Mouse (Mus musculus) liver, embryonic 16.5 days (tissue): ENCODE measurements around the gene Slc9a1. TPM values are rescaled to one million over a fixed set of nuclear protein-coding genes. Genes with fewer than 3 reads are reported as not detected.

Experiments used
- ATAC-seq: fragments of 200-750 bp; cut with Nextera tagmentation; 2 replicates; pipeline ENCODE4 v1.8.0; 2017; ENCODE audit warnings: low read depth, mild to moderate bottlenecking, moderate number of reproducible peaks, moderate library complexity
- H3K27ac ChIP-seq: fragments of 300-500 bp; sonication (generic); 2 replicates; pipeline ENCODE4 v1.5.1; 2014; ENCODE audit warnings: mild to moderate bottlenecking, low read length
- H3K27me3 ChIP-seq: fragments of 300-500 bp; sonication (generic); 2 replicates; pipeline ENCODE4 v1.6.1; 2014; ENCODE audit warnings: low read depth, low read length, mixed read lengths; ENCODE audit not compliant: control insufficient read depth, insufficient read depth
- H3K36me3 ChIP-seq: fragments of 300-500 bp; sonication (generic); 2 replicates; pipeline ENCODE4 v1.6.1; 2014; ENCODE audit warnings: mild to moderate bottlenecking; ENCODE audit not compliant: control insufficient read depth, insufficient read depth
- H3K4me1 ChIP-seq: fragments of 300-500 bp; sonication (generic); 2 replicates; pipeline ENCODE4 v1.6.1; 2014; ENCODE audit warnings: low read depth, low read length, mixed read lengths; ENCODE audit not compliant: control insufficient read depth
- H3K4me2 ChIP-seq: fragments of 300-500 bp; sonication (generic); 2 replicates; pipeline ENCODE4 v1.6.1; 2014; ENCODE audit warnings: low read depth, low read length, mixed read lengths
- H3K4me3 ChIP-seq: fragments of 300-500 bp; sonication (generic); 2 replicates; pipeline ENCODE4 v1.5.1; 2014; ENCODE audit warnings: low read depth, mild to moderate bottlenecking, low read length
- H3K9ac ChIP-seq: fragments of 300-500 bp; sonication (generic); 2 replicates; pipeline ENCODE4 v1.6.1; 2014; ENCODE audit warnings: low read depth, low read length
- H3K9me3 ChIP-seq: fragments of 300-500 bp; sonication (generic); replicated peaks from 2 replicates; pipeline ENCODE4 v1.6.1; 2016; ENCODE audit warnings: low read length; ENCODE audit not compliant: control insufficient read depth
- WGBS: fragments of 180-500 bp; shearing (Covaris S2); extraction: QIAGEN DNeasy Blood & Tissue Kit; methylation state at CpG from one replicate; pipeline ENCODE4 v1.1.7; 2014; ENCODE audit not compliant: insufficient replicate concordance; 5-methylcytosine and 5-hydroxymethylcytosine counted together
- polyA plus RNA-seq: library from polyadenylated mRNA; unstranded; fragments of >200 nt; fragmentation: Nextera tagmentation; extraction: Ambion mirVana; gene quantifications from 2 replicates; pipeline ENCODE4 v1.2.1, GENCODE M21; 2015

Gene Slc9a1
- polyA plus RNA-seq, 1 experiment from 2014 or later = 3.3 TPM

- Histone ChIP-seq H3K27ac (no peak overlapping the region), H3K9me3 (no peaks in the 10 kb centered on the region), H3K36me3 (no peaks in the 10 kb centered on the region; the same call in 1 of the 2 replicates), H3K4me3 (no peak overlapping the region), H3K4me2 (no peak overlapping the region), H3K27me3 (no peaks in the 10 kb centered on the region), H3K4me1 (peaks cover 14% of the 10 kb centered on the region), H3K9ac (no peak overlapping the region)
- ATAC-seq = no peak
- 81% methylated on average over 5 of the region's 5 CpGs for WGBS
Measured at GRCm38 (mm10) chr4:133404256-133404655, 34.8 kb downstream of the Slc9a1 start.

GRCm38 (mm10) chr4:133406313-133407056 is 37.0 kb downstream of the Slc9a1 start:
- H3K4me3 ChIP-seq = no peak overlapping the region
- ATAC-seq = no peak
- H3K4me2 ChIP-seq = no peak overlapping the region
- H3K9me3 ChIP-seq = no peaks in the 10 kb centered on the region
- 65% methylated on average over 8 of the region's 8 CpGs for WGBS
- H3K4me1 ChIP-seq = peaks cover 17% of the 10 kb centered on the region
- H3K36me3 ChIP-seq = no peaks in the 10 kb centered on the region; the same call in 1 of the 2 replicates
- no peak overlapping the region for H3K27ac ChIP-seq
- H3K9ac ChIP-seq = no peak overlapping the region
- no peaks in the 10 kb centered on the region for H3K27me3 ChIP-seq

- H3K36me3 ChIP-seq = no peaks in the 10 kb centered on the region; the same call in none of the 2 replicates
- no peak overlapping the region for H3K27ac ChIP-seq
- H3K27me3 ChIP-seq = no peaks in the 10 kb centered on the region
- no peak for ATAC-seq
- no peaks in the 10 kb centered on the region for H3K9me3 ChIP-seq
- no peak overlapping the region for H3K4me3 ChIP-seq
- 74% methylated on average over 6 of the region's 6 CpGs for WGBS
- no peak overlapping the region for H3K9ac ChIP-seq
- H3K4me1 ChIP-seq = peaks cover 11% of the 10 kb centered on the region
- no peak overlapping the region for H3K4me2 ChIP-seq
Measured at GRCm38 (mm10) chr4:133407114-133407787, 37.7 kb downstream of the Slc9a1 start.

GRCm38 (mm10) chr4:133408006-133408405 is 38.5 kb downstream of the Slc9a1 start:
- H3K4me1 ChIP-seq = peaks cover 18% of the 10 kb centered on the region
- no peak overlapping the region for H3K9ac ChIP-seq
- H3K36me3 ChIP-seq = no peaks in the 10 kb centered on the region; the same call in none of the 2 replicates
- no peaks in the 10 kb centered on the region for H3K9me3 ChIP-seq
- H3K27ac ChIP-seq = no peak overlapping the region
- 71% methylated on average over 7 of the region's 7 CpGs for WGBS
- no peaks in the 10 kb centered on the region for H3K27me3 ChIP-seq
- H3K4me3 ChIP-seq = no peak overlapping the region
- no peak for ATAC-seq
- H3K4me2 ChIP-seq = no peak overlapping the region

GRCm38 (mm10) chr4:133410994-133411393 is 41.5 kb downstream of the Slc9a1 start:
- H3K4me1 ChIP-seq = peaks cover 28% of the 10 kb centered on the region
- 84% methylated on average over 14 of the region's 14 CpGs for WGBS
- no peak for ATAC-seq

GRCm38 (mm10) chr4:133412096-133412495 is 42.6 kb downstream of the Slc9a1 start:
- Histone ChIP-seq H3K4me3 (no peak overlapping the region), H3K9ac (no peak overlapping the region), H3K4me1 (peaks cover 28% of the 10 kb centered on the region), H3K9me3 (no peaks in the 10 kb centered on the region), H3K36me3 (no peaks in the 10 kb centered on the region; the same call in 1 of the 2 replicates), H3K4me2 (no peak overlapping the region), H3K27me3 (no peaks in the 10 kb centered on the region), H3K27ac (no peak overlapping the region; the same call in 1 of the 2 replicates)
- 78% methylated on average over 14 of the region's 14 CpGs for WGBS
- ATAC-seq = no peak

More at GRCm38 (mm10) chr4:133410994-133411393, 41.5 kb downstream of the Slc9a1 start:
- H3K27me3 ChIP-seq = no peaks in the 10 kb centered on the region
- H3K4me3 ChIP-seq = no peak overlapping the region
- no peaks in the 10 kb centered on the region for H3K9me3 ChIP-seq
- H3K4me2 ChIP-seq = no peak overlapping the region
- H3K27ac ChIP-seq = no peak overlapping the region
- no peaks in the 10 kb centered on the region; the same call in 1 of the 2 replicates for H3K36me3 ChIP-seq
- no peak overlapping the region for H3K9ac ChIP-seq

GRCm38 (mm10) chr4:133412575-133413540 is 43.4 kb downstream of the Slc9a1 start:
- Histone ChIP-seq H3K4me2 (no peak overlapping the region), H3K27ac (peak overlapping the region; percentile 52), H3K9ac (no peak overlapping the region), H3K4me1 (peaks cover 28% of the 10 kb centered on the region), H3K27me3 (no peaks in the 10 kb centered on the region), H3K36me3 (no peaks in the 10 kb centered on the region; the same call in 1 of the 2 replicates), H3K4me3 (no peak overlapping the region), H3K9me3 (no peaks in the 10 kb centered on the region)
- 26% methylated on average over 16 of the region's 16 CpGs for WGBS
- peak; percentile 88 for ATAC-seq

- WGBS = 72% methylated on average over 7 of the region's 7 CpGs
- Histone ChIP-seq H3K9me3 (no peaks in the 10 kb centered on the region), H3K36me3 (no peaks in the 10 kb centered on the region; the same call in none of the 2 replicates), H3K4me3 (no peak overlapping the region), H3K4me2 (no peak overlapping the region), H3K4me1 (peaks cover 28% of the 10 kb centered on the region), H3K27me3 (no peaks in the 10 kb centered on the region), H3K9ac (no peak overlapping the region), H3K27ac (peak overlapping the region; percentile 52; the same call in 1 of the 2 replicates)
- no peak for ATAC-seq
Measured at GRCm38 (mm10) chr4:133413617-133414016, 44.1 kb downstream of the Slc9a1 start.
